ENCODE assay signal across 8 mouse cellular contexts in genomic region chr5:37246138-37246910, GRCm38 (mm10). TPM values are rescaled to one million over a fixed set of nuclear protein-coding genes. Genes with fewer than 3 reads are reported as not detected.
DNase-seq lines count a peak whose midpoint lies in the region; ATAC-seq and TF ChIP-seq lines count a peak whose summit lies in the region.

No protein-coding gene starts in this region.

- no peak for TF ChIP-seq CTCF in ES-Bruce4 (IDR thresholded peaks at IDR 0.05; ENCODE audit: low read depth, low read length)

- peak overlapping the region; percentile 43; the same call in 1 of the 2 replicates for H3K9ac ChIP-seq in heart, embryonic 11.5 days (ENCODE audit: low read depth, low read length)
- peak overlapping the region; percentile 67 for H3K9ac ChIP-seq in ES-Bruce4 (ENCODE audit: low read depth, poor library complexity, severe bottlenecking)
- H3K9ac ChIP-seq in embryonic facial prominence, embryonic 12.5 days = peak overlapping the region; percentile 54
- H3K9ac ChIP-seq in intestine, embryonic 16.5 days (ENCODE audit: low read depth, low read length) = peak overlapping the region; percentile 53; the same call in 1 of the 2 replicates
- H3K9ac ChIP-seq in neural tube, embryonic 14.5 days (replicated peaks; ENCODE audit: low read depth, low read length) = peak overlapping the region; percentile 71

- H3K4me3 ChIP-seq in heart, embryonic 11.5 days (ENCODE audit: low read depth, low read length) = peak overlapping the region; percentile 61
- H3K4me3 ChIP-seq in ES-Bruce4 (ENCODE audit: low read depth, low read length) = peak overlapping the region; percentile 71
- H3K4me3 ChIP-seq in embryonic facial prominence, embryonic 12.5 days = peak overlapping the region; percentile 58
- H3K4me3 ChIP-seq in intestine, embryonic 16.5 days (ENCODE audit: low read length) = peak overlapping the region; percentile 53
- peak overlapping the region; percentile 81 for H3K4me3 ChIP-seq in neural tube, embryonic 14.5 days (ENCODE audit: low read depth, low read length)

- H3K27ac ChIP-seq in heart, embryonic 11.5 days (ENCODE audit: low read depth, low read length) = no peak overlapping the region
- H3K27ac ChIP-seq in ES-Bruce4 (ENCODE audit: insufficient read depth, low read length) = peak overlapping the region; percentile 79
- peak overlapping the region; percentile 69 for H3K27ac ChIP-seq in embryonic facial prominence, embryonic 12.5 days
- no peak overlapping the region for H3K27ac ChIP-seq in intestine, embryonic 16.5 days (ENCODE audit: low read length)
- H3K27ac ChIP-seq in neural tube, embryonic 14.5 days (ENCODE audit: low read depth, low read length) = peak overlapping the region; percentile 92

- peaks cover 65% of the 10 kb centered on the region for H3K27me3 ChIP-seq in heart, embryonic 11.5 days (ENCODE audit: control insufficient read depth, insufficient read depth, low read length)
- H3K27me3 ChIP-seq in ES-Bruce4 (ENCODE audit: control insufficient read depth, insufficient read depth, low read length, poor library complexity, severe bottlenecking) = no peaks in the 10 kb centered on the region
- peaks cover 59% of the 10 kb centered on the region for H3K27me3 ChIP-seq in embryonic facial prominence, embryonic 12.5 days
- H3K27me3 ChIP-seq in intestine, embryonic 16.5 days (replicated peaks; ENCODE audit: control insufficient read depth, insufficient read depth, low read length) = peaks cover 61% of the 10 kb centered on the region
- peaks cover 6% of the 10 kb centered on the region; the same call in 1 of the 2 replicates for H3K27me3 ChIP-seq in neural tube, embryonic 14.5 days (ENCODE audit: control insufficient read depth, insufficient read depth, low read length)

- DNase-seq in heart, adult 11 months = no peak
- no peak for DNase-seq in adrenal gland, postnatal 25 days
- DNase-seq in gastrocnemius, postnatal 4 days (ENCODE audit: low spot score in 2 of 2) = no peak

- peaks cover 24% of the 10 kb centered on the region for H3K4me1 ChIP-seq in heart, embryonic 11.5 days (ENCODE audit: control insufficient read depth, insufficient read depth, low read length)
- H3K4me1 ChIP-seq in ES-Bruce4 (ENCODE audit: control insufficient read depth, insufficient read depth, low read length) = peaks cover 5% of the 10 kb centered on the region
- peaks cover 27% of the 10 kb centered on the region for H3K4me1 ChIP-seq in embryonic facial prominence, embryonic 12.5 days
- peaks cover 13% of the 10 kb centered on the region for H3K4me1 ChIP-seq in intestine, embryonic 16.5 days (ENCODE audit: control insufficient read depth, insufficient read depth, low read length)
- peaks cover 38% of the 10 kb centered on the region for H3K4me1 ChIP-seq in neural tube, embryonic 14.5 days (ENCODE audit: control insufficient read depth, insufficient read depth, low read length)

- H3K4me2 ChIP-seq in heart, embryonic 11.5 days = peak overlapping the region; percentile 75
- H3K4me2 ChIP-seq in embryonic facial prominence, embryonic 12.5 days (replicated peaks) = peak overlapping the region; percentile 92
- peak overlapping the region; percentile 66 for H3K4me2 ChIP-seq in intestine, embryonic 16.5 days (ENCODE audit: low read depth, low read length)
- peak overlapping the region; percentile 94 for H3K4me2 ChIP-seq in neural tube, embryonic 14.5 days (ENCODE audit: low read depth, low read length)

- no peaks in the 10 kb centered on the region for H3K9me3 ChIP-seq in heart, embryonic 11.5 days (replicated peaks; ENCODE audit: control insufficient read depth, low read length)
- no peaks in the 10 kb centered on the region for H3K9me3 ChIP-seq in ES-Bruce4 (replicated peaks; ENCODE audit: control insufficient read depth, insufficient read depth, low read length, poor library complexity, severe bottlenecking)
- H3K9me3 ChIP-seq in embryonic facial prominence, embryonic 12.5 days = no peaks in the 10 kb centered on the region
- no peaks in the 10 kb centered on the region for H3K9me3 ChIP-seq in intestine, embryonic 16.5 days (ENCODE audit: control insufficient read depth, low read length)
- H3K9me3 ChIP-seq in neural tube, embryonic 14.5 days (ENCODE audit: control insufficient read depth, low read length) = no peaks in the 10 kb centered on the region

- no peaks in the 10 kb centered on the region for H3K36me3 ChIP-seq in heart, embryonic 11.5 days (ENCODE audit: control insufficient read depth, insufficient read depth, low read length)
- H3K36me3 ChIP-seq in ES-Bruce4 (ENCODE audit: control insufficient read depth, insufficient read depth, low read length, poor library complexity, severe bottlenecking) = no peaks in the 10 kb centered on the region
- no peaks in the 10 kb centered on the region for H3K36me3 ChIP-seq in embryonic facial prominence, embryonic 12.5 days
- no peaks in the 10 kb centered on the region for H3K36me3 ChIP-seq in intestine, embryonic 16.5 days (ENCODE audit: control insufficient read depth, insufficient read depth, low read length)
- H3K36me3 ChIP-seq in neural tube, embryonic 14.5 days (ENCODE audit: control insufficient read depth, insufficient read depth, low read length) = no peaks in the 10 kb centered on the region

- no peak for TF ChIP-seq POLR2A in ES-Bruce4 (IDR thresholded peaks at IDR 0.05; ENCODE audit: insufficient read depth, low read length)

- no peak for ATAC-seq in heart, embryonic 11.5 days (replicated peaks; ENCODE audit: insufficient number of reproducible peaks, low FRiP score, low TSS enrichment)
- 0 out of 2 replicates have a peak, but pooled peaks have one; percentile 19 for ATAC-seq in embryonic facial prominence, embryonic 12.5 days (ENCODE audit: insufficient number of reproducible peaks, insufficient read depth, low FRiP score, low TSS enrichment)
- peak; percentile 27 for ATAC-seq in intestine, embryonic 16.5 days
- ATAC-seq in neural tube, embryonic 14.5 days (ENCODE audit: low read depth) = peak; percentile 44

- TF ChIP-seq EP300 in ES-Bruce4 (IDR thresholded peaks at IDR 0.05; ENCODE audit: insufficient read depth, low read depth, low read length) = peak; percentile 94

- WGBS in heart, embryonic 11.5 days (ENCODE audit: insufficient replicate concordance) = 2% methylated on average over 29 of the region's 37 CpGs
- 2% methylated on average over 36 of the region's 37 CpGs for WGBS in embryonic facial prominence, embryonic 12.5 days
- WGBS in intestine, embryonic 16.5 days = 1% methylated on average over 33 of the region's 37 CpGs
- under 1% methylated on average over 35 of the region's 37 CpGs for WGBS in neural tube, embryonic 14.5 days

RNA-seq across cellular contexts. Expression of gene Crmp1, which starts 4.6 kb away (rescaled TPM):
- 11.4 and 11.8 TPM in 2 replicates for polyA plus RNA-seq in heart, embryonic 11.5 days (2014; fragmentation: Nextera tagmentation; extraction: Ambion mirVana)
- polyA plus RNA-seq in ES-Bruce4 (2011; ENCODE audit: insufficient read depth, insufficient read length, low read depth, missing spikeins) = 17.0 and 17.4 TPM in 2 replicates
- polyA plus RNA-seq in embryonic facial prominence, embryonic 12.5 days (2016; fragmentation: Nextera tagmentation; extraction: Ambion mirVana) = 49.5 and 61.2 TPM in 2 replicates
- polyA plus RNA-seq in intestine, embryonic 16.5 days (2015; fragmentation: Nextera tagmentation; extraction: Ambion mirVana) = 25.2 and 26.0 TPM in 2 replicates
- 908 and 937 TPM in 2 replicates for polyA plus RNA-seq in neural tube, embryonic 14.5 days (2014; fragmentation: Nextera tagmentation; extraction: Ambion mirVana)
- 5.0 and 9.5 TPM in 2 replicates for total RNA-seq in adrenal gland, postnatal 25 days (2021)
- total RNA-seq in gastrocnemius, postnatal 4 days (2021) = 1 to 10 TPM; 3.0 to 4.1 TPM

Comparison
In these comparisons a context has a peak if more than half of its experiments do, and no peak if none do; other contexts are left out.
1. H3K27ac ChIP-seq: peak in ES-Bruce4 (single experiment), embryonic facial prominence, embryonic 12.5 days (single experiment) and neural tube, embryonic 14.5 days (single experiment); none in heart, embryonic 11.5 days (single experiment) and intestine, embryonic 16.5 days (single experiment).
2. RNA of gene Crmp1, which starts 4.6 kb away (polyA plus RNA-seq): 908 to 937 TPM in neural tube, embryonic 14.5 days; 49.5 to 61.2 TPM in embryonic facial prominence, embryonic 12.5 days, 25.2 to 26.0 TPM in intestine, embryonic 16.5 days, 17.0 to 17.4 TPM in ES-Bruce4 and 11.4 to 11.8 TPM in heart, embryonic 11.5 days; every median in the first group is over 10 times any median in the second.
3. Peak in every context shown above with its lines, with median percentiles within 50 percentile points of each other: H3K4me2 ChIP-seq, H3K4me3 ChIP-seq and H3K9ac ChIP-seq.